Mouse (Mus musculus): ENCODE data around the gene Pcnp.

- peak; percentile 87 for TF ChIP-seq CTCF (IDR thresholded peaks at IDR 0.05; ENCODE audit: low read depth)
- TF ChIP-seq EP300 (IDR thresholded peaks at IDR 0.05; ENCODE audit: low read depth), result no peak
Observed at GRCm38 (mm10) chr16:56064334-56064990, 34.9 kb upstream of the Pcnp start.

All from liver, postnatal 0 days (tissue).